Mouse (Mus musculus): ENCODE data around the gene Cdc6. TPM values are rescaled to one million over a fixed set of nuclear protein-coding genes. Genes with fewer than 3 reads are reported as not detected.
A peak's percentile ranks its signal among the peaks of the same experiment; 100 is the strongest.

The Cdc6 gene
- polyA plus RNA-seq, 1 experiment = 0.36 TPM

GRCm38 (mm10) chr11:98870791-98871190 is 36.8 kb upstream of the Cdc6 start:
- 76% methylated on average over 5 of the region's 5 CpGs for WGBS
- no peaks in the 10 kb centered on the region for H3K27me3 ChIP-seq (ENCODE audit: control insufficient read depth, insufficient read depth, low read length)
- H3K4me3 ChIP-seq (replicated peaks; ENCODE audit: insufficient read depth, low read depth, low read length) = no peak overlapping the region
- TF ChIP-seq POLR2A (IDR thresholded peaks at IDR 0.05; ENCODE audit: borderline replicate concordance, insufficient read depth, low read length) (no peak), CTCF (IDR thresholded peaks at IDR 0.05; ENCODE audit: borderline replicate concordance, insufficient read depth, low read depth, low read length) (no peak)
- H3K27ac ChIP-seq (ENCODE audit: insufficient read depth, low read length) = no peak overlapping the region
- peaks cover 25% of the 10 kb centered on the region for H3K4me1 ChIP-seq (ENCODE audit: control insufficient read depth, insufficient read depth, low read length)
- no peak for DNase-seq

DNA sequence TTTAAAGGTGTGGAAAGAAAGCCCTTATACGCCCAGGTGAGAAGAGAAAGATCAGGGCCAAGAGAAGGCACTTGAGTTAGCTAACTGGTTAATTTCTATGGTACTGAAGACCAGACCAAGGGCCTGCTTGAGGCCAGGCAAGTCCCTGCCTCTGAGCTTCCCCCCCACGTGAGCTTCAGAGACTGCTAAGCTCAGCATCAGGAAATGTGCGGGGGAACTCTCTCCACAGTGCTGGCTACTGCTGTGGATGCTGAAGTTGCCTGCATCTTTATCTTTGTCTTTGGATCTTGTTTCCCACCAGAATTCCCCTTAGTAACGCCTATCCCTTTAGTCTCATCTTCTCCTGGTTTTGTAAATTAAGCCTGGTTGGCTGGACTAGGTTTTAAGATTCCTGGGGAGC is 36.2 kb upstream of the Cdc6 start:
- H3K27me3 ChIP-seq (ENCODE audit: control insufficient read depth, insufficient read depth, low read length) = no peaks in the 10 kb centered on the region
- TF ChIP-seq POLR2A (IDR thresholded peaks at IDR 0.05; ENCODE audit: borderline replicate concordance, insufficient read depth, low read length) = no peak
- TF ChIP-seq CTCF (IDR thresholded peaks at IDR 0.05; ENCODE audit: borderline replicate concordance, insufficient read depth, low read depth, low read length) = no peak
- peak overlapping the region; percentile 44 for H3K27ac ChIP-seq (ENCODE audit: insufficient read depth, low read length)
- peaks cover 25% of the 10 kb centered on the region for H3K4me1 ChIP-seq (ENCODE audit: control insufficient read depth, insufficient read depth, low read length)
- DNase-seq = no peak
- no peak overlapping the region for H3K4me3 ChIP-seq (replicated peaks; ENCODE audit: insufficient read depth, low read depth, low read length)
- WGBS = 46% methylated on average over 4 of the region's 4 CpGs

GRCm38 (mm10) chr11:98872040-98872439 is 35.6 kb upstream of the Cdc6 start:
- WGBS = 23% methylated on average over 4 of the region's 4 CpGs
- Histone ChIP-seq H3K27me3 (ENCODE audit: control insufficient read depth, insufficient read depth, low read length) (no peaks in the 10 kb centered on the region), H3K4me3 (replicated peaks; ENCODE audit: insufficient read depth, low read depth, low read length) (no peak overlapping the region), H3K27ac (ENCODE audit: insufficient read depth, low read length) (peak overlapping the region; percentile 44), H3K4me1 (ENCODE audit: control insufficient read depth, insufficient read depth, low read length) (peaks cover 27% of the 10 kb centered on the region)
- peak; percentile 62 to 79 for DNase-seq
- no peak for TF ChIP-seq POLR2A (IDR thresholded peaks at IDR 0.05; ENCODE audit: borderline replicate concordance, insufficient read depth, low read length)
- no peak for TF ChIP-seq CTCF (IDR thresholded peaks at IDR 0.05; ENCODE audit: borderline replicate concordance, insufficient read depth, low read depth, low read length)

DNA sequence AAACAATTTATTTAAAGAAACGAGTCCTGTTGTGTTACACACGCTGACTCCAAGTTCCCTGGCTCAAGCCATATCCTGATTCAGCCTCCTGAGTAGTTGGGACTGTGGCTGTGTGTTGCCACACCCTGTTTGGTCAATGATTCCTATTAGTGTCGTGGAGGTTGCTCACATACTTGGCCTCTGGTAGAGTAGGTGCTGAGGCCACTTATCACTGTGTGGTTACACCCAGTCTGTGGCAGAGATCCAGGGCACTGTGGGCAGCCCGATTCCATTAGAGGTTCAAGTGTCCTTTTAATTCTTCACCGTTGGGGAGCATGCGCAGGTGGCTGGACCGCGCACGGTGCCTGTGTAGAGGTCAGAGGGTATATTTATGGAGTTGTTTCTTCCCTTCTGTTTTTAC is 33.7 kb upstream of the Cdc6 start:
- WGBS = 55% methylated on average over 9 of the region's 9 CpGs
- Histone ChIP-seq H3K4me1 (ENCODE audit: control insufficient read depth, insufficient read depth, low read length) (peaks cover 20% of the 10 kb centered on the region), H3K27ac (ENCODE audit: insufficient read depth, low read length) (no peak overlapping the region), H3K4me3 (replicated peaks; ENCODE audit: insufficient read depth, low read depth, low read length) (no peak overlapping the region), H3K27me3 (ENCODE audit: control insufficient read depth, insufficient read depth, low read length) (no peaks in the 10 kb centered on the region)
- TF ChIP-seq CTCF (IDR thresholded peaks at IDR 0.05; ENCODE audit: borderline replicate concordance, insufficient read depth, low read depth, low read length) = no peak
- TF ChIP-seq POLR2A (IDR thresholded peaks at IDR 0.05; ENCODE audit: borderline replicate concordance, insufficient read depth, low read length) = no peak
- peak in 1 of 2 experiments; percentile 34 for DNase-seq

GRCm38 (mm10) chr11:98877001-98877400 is 30.6 kb upstream of the Cdc6 start:
- no peak for DNase-seq
- Histone ChIP-seq H3K27me3 (ENCODE audit: control insufficient read depth, insufficient read depth, low read length) (no peaks in the 10 kb centered on the region), H3K27ac (ENCODE audit: insufficient read depth, low read length) (no peak overlapping the region), H3K4me3 (replicated peaks; ENCODE audit: insufficient read depth, low read depth, low read length) (no peak overlapping the region), H3K4me1 (ENCODE audit: control insufficient read depth, insufficient read depth, low read length) (peaks cover 7% of the 10 kb centered on the region)
- no peak for TF ChIP-seq CTCF (IDR thresholded peaks at IDR 0.05; ENCODE audit: borderline replicate concordance, insufficient read depth, low read depth, low read length)
- no peak for TF ChIP-seq POLR2A (IDR thresholded peaks at IDR 0.05; ENCODE audit: borderline replicate concordance, insufficient read depth, low read length)
- WGBS = 71% methylated on average over 9 of the region's 9 CpGs

DNA sequence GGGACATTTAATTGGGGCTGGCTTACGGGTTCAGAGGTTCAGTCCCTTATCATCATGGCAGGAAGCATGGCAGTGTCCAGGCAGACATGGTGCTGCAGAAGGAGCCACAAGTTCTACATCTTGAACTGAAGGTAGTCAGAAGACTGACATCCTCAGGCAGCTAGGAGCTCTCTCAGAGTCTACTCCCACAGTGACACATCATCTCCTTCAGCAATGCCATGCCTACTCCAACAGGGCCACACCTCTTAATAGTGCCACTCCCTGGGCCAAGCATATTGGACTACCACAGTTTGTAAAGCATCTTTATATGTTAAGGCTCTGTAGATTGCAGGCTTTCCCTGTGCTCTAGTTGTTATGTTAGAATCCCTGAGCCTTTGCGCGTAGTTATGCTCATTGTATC is 19.9 kb upstream of the Cdc6 start:
- no peaks in the 10 kb centered on the region for H3K27me3 ChIP-seq (ENCODE audit: control insufficient read depth, insufficient read depth, low read length)
- no peak overlapping the region for H3K27ac ChIP-seq (ENCODE audit: insufficient read depth, low read length)
- 97% methylated on average over 3 of the region's 3 CpGs for WGBS
- no peak for TF ChIP-seq POLR2A (IDR thresholded peaks at IDR 0.05; ENCODE audit: borderline replicate concordance, insufficient read depth, low read length)
- TF ChIP-seq CTCF (IDR thresholded peaks at IDR 0.05; ENCODE audit: borderline replicate concordance, insufficient read depth, low read depth, low read length) = no peak
- DNase-seq = no peak
- H3K4me3 ChIP-seq (replicated peaks; ENCODE audit: insufficient read depth, low read depth, low read length) = no peak overlapping the region
- H3K4me1 ChIP-seq (ENCODE audit: control insufficient read depth, insufficient read depth, low read length) = no peaks in the 10 kb centered on the region; the same call in 1 of the 2 replicates

DNA sequence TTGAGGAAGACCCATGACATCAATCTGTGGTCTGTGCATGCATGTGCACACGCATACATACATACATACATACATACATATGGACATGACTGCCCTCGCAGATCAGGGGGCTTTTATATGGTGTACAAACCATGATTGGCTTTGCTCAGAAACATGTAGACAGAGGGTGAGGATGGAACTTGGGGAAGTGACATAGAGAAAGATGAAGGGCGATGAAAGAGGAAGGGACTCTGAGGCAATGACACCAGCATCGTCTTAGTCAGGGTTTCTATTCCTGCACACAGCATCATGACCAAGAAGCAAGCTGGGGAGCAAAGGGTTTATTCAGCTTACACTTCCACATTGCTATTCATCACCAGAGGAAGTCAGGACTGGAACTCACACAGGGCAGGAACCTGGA is 18.5 kb upstream of the Cdc6 start:
- no peak overlapping the region for H3K27ac ChIP-seq (ENCODE audit: insufficient read depth, low read length)
- H3K4me1 ChIP-seq (ENCODE audit: control insufficient read depth, insufficient read depth, low read length) = no peaks in the 10 kb centered on the region
- no peak for TF ChIP-seq CTCF (IDR thresholded peaks at IDR 0.05; ENCODE audit: borderline replicate concordance, insufficient read depth, low read depth, low read length)
- TF ChIP-seq POLR2A (IDR thresholded peaks at IDR 0.05; ENCODE audit: borderline replicate concordance, insufficient read depth, low read length) = no peak
- no peak overlapping the region for H3K4me3 ChIP-seq (replicated peaks; ENCODE audit: insufficient read depth, low read depth, low read length)
- no peaks in the 10 kb centered on the region for H3K27me3 ChIP-seq (ENCODE audit: control insufficient read depth, insufficient read depth, low read length)
- WGBS = 95% methylated on average over 4 of the region's 4 CpGs
- no peak for DNase-seq

GRCm38 (mm10) chr11:98889977-98890376 is 17.6 kb upstream of the Cdc6 start:
- no peaks in the 10 kb centered on the region for H3K4me1 ChIP-seq (ENCODE audit: control insufficient read depth, insufficient read depth, low read length)
- no peak for DNase-seq
- WGBS = 92% methylated on average over 5 of the region's 5 CpGs
- no peak overlapping the region for H3K4me3 ChIP-seq (replicated peaks; ENCODE audit: insufficient read depth, low read depth, low read length)
- no peaks in the 10 kb centered on the region for H3K27me3 ChIP-seq (ENCODE audit: control insufficient read depth, insufficient read depth, low read length)
- no peak overlapping the region for H3K27ac ChIP-seq (ENCODE audit: insufficient read depth, low read length)
- TF ChIP-seq POLR2A (IDR thresholded peaks at IDR 0.05; ENCODE audit: borderline replicate concordance, insufficient read depth, low read length) = no peak
- TF ChIP-seq CTCF (IDR thresholded peaks at IDR 0.05; ENCODE audit: borderline replicate concordance, insufficient read depth, low read depth, low read length) = no peak

Measured in cerebellum, adult 2 months (tissue).